Mouse (Mus musculus): ENCODE results near the gene Olfr1443. TPM values are rescaled to one million over a fixed set of nuclear protein-coding genes. Genes with fewer than 3 reads are reported as not detected.
A peak's percentile ranks its signal among the peaks of the same experiment; 100 is the strongest.
"Not testable (repeated sequence)": the region's sequence is repeated elsewhere in the genome, so short reads cannot be mapped to it uniquely, and the experiment has no call there.

Gene Olfr1443
- not detected for total RNA-seq (2021)
- long read RNA-seq = 0 reads

DNA sequence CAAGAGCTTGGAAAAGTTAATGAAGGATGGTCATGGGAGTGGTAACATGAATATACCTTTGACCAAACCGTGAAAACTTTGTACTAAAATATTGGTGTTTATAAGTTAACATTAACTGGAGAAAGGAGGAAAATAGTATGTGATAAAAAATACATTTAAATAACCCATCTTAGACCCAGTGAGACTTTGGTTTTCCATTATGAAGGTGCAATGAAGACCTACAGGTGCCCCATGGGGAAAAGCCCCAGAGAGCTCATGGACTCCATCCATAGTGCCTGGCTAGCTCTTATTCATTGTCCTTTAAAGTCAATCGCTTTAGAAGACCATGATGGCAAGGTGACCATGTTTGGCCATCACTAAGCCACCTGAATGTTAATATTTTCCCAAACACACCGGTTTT is at the start of gene Olfr1443:
TSS of gene Olfr1443 (plus strand) at position 301 of the 400 bp plus-strand sequence.
- no peak for DNase-seq (ENCODE audit: low spot score in 2 of 2)

- DNase-seq (ENCODE audit: low spot score in 2 of 2) = no peak
Observed at GRCm38 (mm10) chr19:12633176-12633575, 44.7 kb upstream of the Olfr1443 start, which contains the start of gene Glyat. Gene Glyat, plus strand, starts transcription at chr19:12633308.

DNA sequence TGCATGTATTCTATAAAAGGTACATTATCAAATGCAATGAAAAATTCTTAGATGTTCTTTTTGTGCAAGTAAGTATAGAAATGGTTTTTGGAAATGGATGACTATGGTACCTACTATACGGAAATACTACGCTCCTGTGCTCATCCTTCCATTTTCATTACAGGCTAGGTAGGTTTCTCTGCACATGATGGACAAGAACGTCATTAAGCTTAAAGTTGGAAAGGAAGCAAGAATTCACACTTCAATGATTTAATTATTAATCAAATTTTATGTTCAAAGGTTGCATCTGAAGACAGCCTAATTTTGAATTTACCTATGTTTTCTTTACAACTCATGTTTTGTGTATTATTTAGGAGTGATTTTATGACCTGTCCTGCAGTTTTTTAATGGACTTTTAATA is 43.7 kb upstream of the Olfr1443 start:
- no peak for DNase-seq (ENCODE audit: low spot score in 2 of 2)

GRCm38 (mm10) chr19:12634963-12635362 is 42.9 kb upstream of the Olfr1443 start:
- no peak for DNase-seq (ENCODE audit: low spot score in 2 of 2)

- DNase-seq (ENCODE audit: low spot score in 2 of 2) = no peak
Observed at GRCm38 (mm10) chr19:12636863-12637262, 41.0 kb upstream of the Olfr1443 start.

DNA sequence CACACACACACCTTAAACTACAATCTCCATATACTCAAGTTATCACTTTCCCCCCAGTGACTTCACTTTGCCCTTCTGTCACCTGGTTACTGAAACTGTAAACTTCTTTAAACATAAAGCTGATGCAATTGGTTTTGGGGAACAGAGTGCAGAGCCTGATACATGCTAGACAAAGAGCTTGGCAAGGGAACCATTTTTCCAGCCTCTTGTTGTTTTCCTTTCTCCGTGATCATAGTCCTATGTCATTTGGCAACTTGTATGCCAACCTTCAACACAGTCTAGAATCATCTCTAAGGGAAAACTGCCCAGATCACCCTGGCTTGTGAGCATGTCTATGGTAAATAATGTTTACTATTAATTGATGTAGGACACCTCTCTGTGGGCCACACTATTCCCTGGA is 39.9 kb upstream of the Olfr1443 start:
- no peak for DNase-seq (ENCODE audit: low spot score in 2 of 2)

DNA sequence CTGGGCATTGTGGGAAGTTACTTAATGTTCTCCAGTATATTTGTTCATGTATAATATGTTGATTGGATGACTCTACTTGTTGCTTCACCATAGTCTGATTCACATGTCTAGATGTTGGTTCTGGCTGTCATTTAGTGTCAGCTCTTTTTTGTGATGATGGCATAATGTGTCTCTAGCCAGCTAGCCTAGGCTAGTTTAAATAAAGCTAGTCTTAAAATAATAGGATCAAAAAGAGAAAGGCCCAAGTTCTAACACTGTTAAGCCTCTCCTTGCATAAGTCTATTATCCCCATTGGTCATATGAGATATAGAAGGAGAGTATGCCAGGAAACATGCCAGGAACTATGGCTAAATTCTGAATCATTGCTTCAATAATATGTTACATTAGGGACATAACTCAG is 28.4 kb upstream of the Olfr1443 start:
- DNase-seq (ENCODE audit: low spot score in 2 of 2) = no peak

DNA sequence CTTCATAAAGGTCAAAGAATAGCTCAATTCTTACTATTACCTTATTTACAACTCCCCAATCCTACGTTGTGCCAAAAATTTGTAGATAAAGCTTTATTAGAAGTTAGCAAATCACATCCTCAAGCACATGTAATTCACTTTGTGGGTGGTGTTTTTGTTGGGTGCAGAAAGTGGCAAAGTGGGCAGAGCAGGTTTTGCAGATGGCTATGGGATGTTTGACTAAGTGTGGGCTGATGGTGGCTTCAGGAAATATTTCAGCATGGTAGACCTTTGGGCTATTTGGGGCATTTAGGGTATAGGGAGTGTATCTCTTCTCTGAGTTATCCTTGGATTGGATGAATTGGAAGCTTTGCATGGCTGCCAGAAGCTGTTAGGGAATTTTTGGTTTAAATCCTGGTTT is 11.8 kb upstream of the Olfr1443 start:
- no peak for DNase-seq (ENCODE audit: low spot score in 2 of 2)

DNA sequence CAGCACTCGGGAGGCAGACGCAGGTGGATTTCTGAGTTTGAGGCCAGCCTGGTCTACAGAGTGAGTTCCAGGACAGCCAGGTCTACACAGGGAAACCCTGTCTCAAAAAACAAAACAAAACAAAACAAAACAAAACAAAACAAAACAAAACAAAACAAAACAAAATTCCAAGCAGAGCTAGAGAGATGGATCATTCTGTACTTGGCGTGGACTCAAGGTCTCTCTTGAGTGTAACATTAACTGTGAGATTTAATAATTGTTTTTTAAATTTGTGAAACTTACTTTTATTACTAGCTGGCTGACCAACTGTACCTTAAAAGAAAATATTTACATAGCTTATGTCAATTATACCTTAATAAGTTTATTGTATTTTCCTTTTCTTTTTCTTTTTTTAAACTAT is 9.3 kb upstream of the Olfr1443 start:
- DNase-seq (ENCODE audit: low spot score in 2 of 2) = not testable (repeated sequence)

DNA sequence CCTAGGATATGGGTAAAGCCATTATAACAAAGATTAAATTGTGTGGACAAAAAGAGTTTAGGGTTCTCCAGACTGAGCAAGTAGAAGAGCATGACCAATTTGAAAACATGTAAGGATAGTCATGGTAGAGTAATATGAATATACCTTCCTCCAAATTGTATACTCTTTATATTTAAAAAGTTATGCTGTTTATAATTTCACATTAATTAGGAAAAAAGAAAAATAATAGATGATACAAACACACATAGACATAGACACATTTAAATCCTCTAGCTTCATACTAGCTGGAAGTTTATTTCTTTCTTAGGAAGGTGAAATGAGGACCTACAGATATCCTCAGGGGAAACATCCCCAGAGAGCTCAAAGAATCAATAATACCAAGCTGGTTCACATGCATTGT is 7.8 kb upstream of the Olfr1443 start, which contains the start of gene Olfr1442:
TSS of gene Olfr1442 (plus strand) at position 301 of the 400 bp plus-strand sequence.
- no peak for DNase-seq (ENCODE audit: low spot score in 2 of 2)

- no peak for DNase-seq (ENCODE audit: low spot score in 2 of 2)
Observed at GRCm38 (mm10) chr19:12671051-12671450, 6.9 kb upstream of the Olfr1443 start.

DNA sequence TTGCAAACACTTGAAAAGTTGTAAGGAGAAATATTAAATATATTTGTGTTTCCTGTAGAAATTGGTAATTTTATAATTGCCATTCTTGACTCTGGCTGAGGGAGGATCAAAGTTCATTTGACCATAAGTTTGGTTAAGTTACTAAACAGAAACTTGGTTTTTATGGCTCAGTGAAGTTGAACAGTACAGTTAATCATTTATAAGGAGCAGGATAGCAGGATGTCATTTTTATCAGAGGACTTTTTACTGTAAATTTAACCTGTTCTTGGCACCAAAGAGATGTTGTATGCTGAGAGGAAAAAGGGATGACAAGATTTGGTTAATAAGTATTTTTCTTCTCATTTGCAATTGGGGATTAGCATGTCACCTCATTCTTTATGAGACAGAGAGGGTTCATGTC is 6.7 kb downstream of the Olfr1443 start:
- DNase-seq (ENCODE audit: low spot score in 2 of 2) = no peak

- DNase-seq (ENCODE audit: low spot score in 2 of 2) = no peak
Observed at GRCm38 (mm10) chr19:12685231-12685630, 7.3 kb downstream of the Olfr1443 start.

- DNase-seq (ENCODE audit: low spot score in 2 of 2) = no peak
Observed at GRCm38 (mm10) chr19:12695590-12695989, 17.7 kb downstream of the Olfr1443 start, which contains the start of gene Keg1. Gene Keg1, plus strand, starts transcription at chr19:12695786.

DNA sequence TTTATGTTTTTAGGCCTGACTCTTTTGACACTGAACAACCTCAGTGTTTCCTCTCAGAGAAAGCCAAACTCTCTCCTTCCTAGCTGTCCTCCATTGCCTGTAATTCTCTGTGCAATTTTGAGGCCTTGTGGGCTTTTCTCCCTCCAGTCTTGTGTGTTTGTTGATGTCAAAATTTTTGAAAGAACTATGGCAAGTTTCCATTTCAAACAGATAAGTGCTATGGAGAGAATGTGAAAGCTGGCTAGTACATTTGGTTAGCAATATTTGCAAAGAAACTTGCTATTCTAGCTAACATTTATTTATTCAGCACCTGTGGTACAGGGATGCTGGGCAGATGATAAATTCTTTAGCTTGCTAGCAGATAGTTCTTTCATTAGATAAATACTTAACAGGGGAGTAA is 18.3 kb downstream of the Olfr1443 start:
- no peak for DNase-seq (ENCODE audit: low spot score in 2 of 2)

GRCm38 (mm10) chr19:12708458-12708857 is 30.5 kb downstream of the Olfr1443 start:
- no peak for DNase-seq (ENCODE audit: low spot score in 2 of 2)

- no peak for DNase-seq (ENCODE audit: low spot score in 2 of 2)
Observed at GRCm38 (mm10) chr19:12708986-12709385, 31.1 kb downstream of the Olfr1443 start.

DNA sequence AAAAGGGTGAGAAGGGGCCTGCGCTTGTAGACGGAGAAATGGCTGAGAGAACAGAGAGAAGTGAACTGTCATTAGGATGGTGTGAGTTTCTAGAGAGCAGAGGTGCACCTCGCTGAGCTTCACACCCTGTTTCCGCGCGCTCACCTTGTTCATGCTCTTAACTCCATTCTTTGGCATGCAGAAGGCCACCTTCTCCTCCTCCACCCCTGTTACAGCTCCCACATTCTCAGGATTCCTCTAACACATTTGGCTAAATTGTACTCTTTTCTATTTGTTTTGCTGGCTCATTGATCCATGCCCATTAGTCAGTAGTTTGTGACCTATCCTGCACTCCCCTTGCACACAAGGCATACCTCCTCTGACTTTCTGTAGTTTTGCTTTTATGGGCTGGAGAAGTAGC is 41.3 kb downstream of the Olfr1443 start:
- DNase-seq (ENCODE audit: low spot score in 2 of 2) = no peak

DNA sequence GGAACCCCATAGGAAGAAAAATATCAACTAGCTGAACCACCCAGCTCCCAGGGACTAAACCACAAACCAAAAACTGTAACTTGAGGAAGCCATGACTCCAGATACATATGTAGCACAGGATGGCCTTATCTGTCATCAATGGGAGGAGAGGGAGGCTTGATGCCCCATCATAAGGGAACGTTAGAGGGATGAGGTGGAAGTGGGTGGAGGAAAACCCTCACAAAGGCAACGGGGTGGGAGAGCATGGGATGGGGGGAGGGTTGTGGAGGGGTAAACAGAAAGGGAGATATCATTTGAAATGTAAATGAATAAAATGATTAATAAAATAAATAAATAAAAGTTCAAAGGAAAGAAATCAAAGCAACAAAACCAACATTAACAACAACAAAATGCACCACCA is 42.6 kb downstream of the Olfr1443 start:
- no peak for DNase-seq (ENCODE audit: low spot score in 2 of 2)

DNA sequence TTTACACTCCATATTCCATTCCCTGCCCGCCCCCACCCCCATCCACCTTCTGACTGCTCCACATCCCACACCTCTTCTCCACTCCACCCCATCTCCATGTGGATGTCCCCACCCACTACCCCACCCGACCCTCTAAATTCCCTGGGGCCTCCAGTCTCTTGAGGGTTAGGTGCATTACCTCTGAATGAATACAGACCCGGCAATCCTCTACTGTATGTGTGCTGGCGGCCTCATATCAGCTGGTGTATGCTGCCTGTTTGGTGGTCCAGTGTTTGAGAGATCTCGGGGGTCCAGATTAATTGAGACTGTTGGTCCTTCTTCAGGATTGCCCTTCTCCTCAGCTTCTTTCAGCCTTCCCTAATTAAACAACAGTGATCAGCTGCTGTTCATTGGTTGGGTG is 43.0 kb downstream of the Olfr1443 start:
- DNase-seq (ENCODE audit: low spot score in 2 of 2) = not testable (repeated sequence)

DNA sequence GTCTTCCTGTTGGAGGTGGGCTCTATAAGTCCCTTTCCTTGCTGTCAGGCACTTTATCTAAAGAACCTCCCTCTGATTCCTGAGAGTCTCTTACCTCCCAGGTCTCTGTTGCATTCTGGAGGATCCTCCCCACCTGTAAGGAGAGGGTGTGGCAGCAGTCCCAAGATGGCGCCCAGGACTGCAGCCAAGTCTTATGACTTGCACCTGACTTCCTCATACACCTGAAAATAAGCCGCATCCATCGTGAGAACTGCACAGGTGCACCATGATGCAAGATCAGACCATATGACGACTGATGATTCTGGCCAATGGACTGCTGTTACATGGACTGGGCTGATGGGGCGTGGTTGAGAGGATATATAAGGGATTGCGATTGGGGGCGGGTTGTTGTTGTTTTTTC is 43.7 kb downstream of the Olfr1443 start:
- DNase-seq (ENCODE audit: low spot score in 2 of 2) = not testable (repeated sequence)

- DNase-seq (ENCODE audit: low spot score in 2 of 2) = peak; percentile 1 to 32
Observed at GRCm38 (mm10) chr19:12722308-12722707, 44.4 kb downstream of the Olfr1443 start.

DNA sequence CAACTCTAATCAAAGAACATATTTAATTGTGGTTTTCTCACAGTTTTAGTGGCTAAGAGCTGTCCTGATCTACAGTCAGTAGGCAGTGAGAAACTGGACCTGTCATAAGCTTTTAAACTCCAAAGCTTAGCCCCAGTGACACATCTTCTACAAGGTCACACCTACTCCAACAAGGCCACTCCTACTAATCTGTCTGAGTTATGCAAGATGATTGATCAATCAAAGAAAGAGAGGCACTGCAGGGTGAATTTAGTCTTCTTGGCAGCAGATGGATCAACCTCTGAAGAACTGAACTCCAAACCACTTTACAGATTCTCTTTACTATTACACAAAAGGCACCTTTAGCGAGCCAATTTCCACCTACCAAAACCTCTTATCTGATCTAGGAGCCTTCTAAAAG is 47.9 kb downstream of the Olfr1443 start:
- DNase-seq (ENCODE audit: low spot score in 2 of 2) = no peak

GRCm38 (mm10) chr19:12731036-12731435 is 53.1 kb downstream of the Olfr1443 start:
- no peak for DNase-seq (ENCODE audit: low spot score in 2 of 2)
